Mouse (Mus musculus) heart, adult 2 months (tissue): ENCODE results near the gene Sec24d. TPM values are rescaled to one million over a fixed set of nuclear protein-coding genes. Genes with fewer than 3 reads are reported as not detected.

Experiments used
- DNase-seq, 2 experiments: peaks; one replicate each; pipeline ENCODE4 v3.0.0; 2021
- H3K27ac ChIP-seq: fragments of 200-600 bp; 2 replicates; pipeline ENCODE4 v1.8.1; 2022
- H3K27me3 ChIP-seq: fragments of 200-500 bp; 2 replicates; pipeline ENCODE4 v1.6.1; 2012; ENCODE audit warnings: mild to moderate bottlenecking, low read length, inconsistent platforms, mixed read lengths; ENCODE audit not compliant: control insufficient read depth, insufficient read depth
- H3K36me3 ChIP-seq: fragments of 200-500 bp; 2 replicates; pipeline ENCODE4 v1.6.1; 2012; ENCODE audit warnings: low read length, inconsistent platforms; ENCODE audit not compliant: control insufficient read depth, insufficient read depth
- H3K4me1 ChIP-seq: fragments of 200-500 bp; 2 replicates; pipeline ENCODE4 v1.6.1; 2011; ENCODE audit warnings: low read length; ENCODE audit not compliant: control insufficient read depth, insufficient read depth
- H3K4me3 ChIP-seq: fragments of 200-600 bp; 2 replicates; pipeline ENCODE4 v1.8.1; 2022
- H3K79me2 ChIP-seq: fragments of 200-500 bp; replicated peaks from 2 replicates; pipeline ENCODE4 v1.6.1; 2012; ENCODE audit warnings: mild to moderate bottlenecking, inconsistent platforms, low read length, moderate library complexity, mixed read lengths; ENCODE audit not compliant: control insufficient read depth, insufficient read depth
- H3K9ac ChIP-seq: fragments of 200-500 bp; 2 replicates; pipeline ENCODE4 v1.6.1; 2012; ENCODE audit warnings: low read depth, mild to moderate bottlenecking, control low read depth, inconsistent platforms, low read length, mixed read lengths
- CTCF ChIP-seq: fragments of 200-600 bp; IDR thresholded peaks from 2 replicates; pipeline ENCODE4 v1.8.1; 2022; ENCODE audit warnings: antibody characterized with exemption, mild to moderate bottlenecking, moderate library complexity
- EP300 ChIP-seq: fragments of 200-500 bp; IDR thresholded peaks from 2 replicates; pipeline ENCODE4 v1.6.1; 2011; ENCODE audit warnings: low read depth, low read length, control low read depth; ENCODE audit not compliant: insufficient read depth
- POLR2A ChIP-seq: fragments of 200-500 bp; IDR thresholded peaks from 2 replicates; pipeline ENCODE4 v1.6.1; 2011; ENCODE audit warnings: mild to moderate bottlenecking, low read depth, low read length, control low read depth; ENCODE audit not compliant: insufficient read depth
- WGBS: fragments of 180-500 bp; shearing (Covaris S2); methylation state at CpG from one replicate; pipeline ENCODE4 v1.1.7; 2018; 5-methylcytosine and 5-hydroxymethylcytosine counted together
- intact Hi-C: fragments of 180-260 bp; cut with DNase I; formaldehyde crosslinking; loops from one replicate; pipeline ENCODE4 v1.15.1; 2025
- polyA plus RNA-seq: library from polyadenylated mRNA; depleted of rRNA; stranded (reverse); fragments of >200 nt; gene quantifications from 2 replicates; pipeline ENCODE4 v1.2.3, GENCODE M21; 2012
- total RNA-seq, 2 experiments: library from RNA; stranded (reverse); gene quantifications; 2 replicates each; pipeline ENCODE4 v1.2.3; 2021

Gene Sec24d
- total and polyA plus RNA-seq, 3 experiments: 32.9 to 35.9 (median 32.9) TPM

GRCm38 (mm10) chr3:123343690-123344089, 76.4 kb downstream of the Sec24d start:
- DNase-seq: no peak
- Histone ChIP-seq H3K79me2 (no peaks in the 10 kb centered on the region; the same call in 1 of the 2 replicates), H3K27me3 (no peaks in the 10 kb centered on the region), H3K9ac (no peak overlapping the region), H3K27ac (no peak overlapping the region), H3K4me1 (no peaks in the 10 kb centered on the region), H3K36me3 (peaks cover under 1% of the 10 kb centered on the region), H3K4me3 (no peak overlapping the region)
- intact Hi-C loops: no loop called here
- WGBS: 82% methylated on average over 6 of the region's 6 CpGs
- TF ChIP-seq POLR2A: no peak
- TF ChIP-seq CTCF: no peak
- no peak for TF ChIP-seq EP300

GRCm38 (mm10) chr3:123348080-123348802, 81.0 kb downstream of the Sec24d start:
- H3K4me1 ChIP-seq: peaks cover 3% of the 10 kb centered on the region; the same call in 1 of the 2 replicates
- intact Hi-C loops: no loop called here
- DNase-seq: no peak
- H3K36me3 ChIP-seq: peaks cover 9% of the 10 kb centered on the region
- WGBS: 78% methylated on average over 12 of the region's 12 CpGs
- no peak overlapping the region for H3K9ac ChIP-seq
- no peak overlapping the region for H3K27ac ChIP-seq
- H3K27me3 ChIP-seq: no peaks in the 10 kb centered on the region
- H3K4me3 ChIP-seq: no peak overlapping the region
- TF ChIP-seq EP300 (no peak), CTCF (no peak), POLR2A (no peak)
- no peaks in the 10 kb centered on the region for H3K79me2 ChIP-seq

GRCm38 (mm10) chr3:123350602-123351001, 83.3 kb downstream of the Sec24d start:
- no peak for DNase-seq
- WGBS: 77% methylated on average over 8 of the region's 8 CpGs
- Histone ChIP-seq H3K4me3 (no peak overlapping the region), H3K27me3 (no peaks in the 10 kb centered on the region), H3K4me1 (peaks cover 3% of the 10 kb centered on the region; the same call in 1 of the 2 replicates), H3K36me3 (peaks cover 22% of the 10 kb centered on the region), H3K27ac (peak overlapping the region; percentile 75), H3K9ac (no peak overlapping the region), H3K79me2 (no peaks in the 10 kb centered on the region)
- TF ChIP-seq EP300: no peak
- intact Hi-C loops: loop anchor here (10.0 kb wide), 1 partner anchor 416 kb away; no protein-coding TSS in a partner anchor

GRCm38 (mm10) chr3:123351519-123351918, 84.3 kb downstream of the Sec24d start:
- H3K9ac ChIP-seq: no peak overlapping the region
- H3K4me1 ChIP-seq: peaks cover 4% of the 10 kb centered on the region; the same call in 1 of the 2 replicates
- no peaks in the 10 kb centered on the region for H3K27me3 ChIP-seq
- 39% methylated on average over 2 of the region's 2 CpGs for WGBS
- H3K36me3 ChIP-seq: peaks cover 28% of the 10 kb centered on the region
- H3K4me3 ChIP-seq: no peak overlapping the region
- DNase-seq: peak in 1 of 2 experiments; percentile 36
- TF ChIP-seq POLR2A (no peak), EP300 (peak; percentile 72)
- no peaks in the 10 kb centered on the region for H3K79me2 ChIP-seq
- intact Hi-C loops: loop anchor here (10.0 kb wide), 1 partner anchor 417 kb away; no protein-coding TSS in a partner anchor
- peak overlapping the region; percentile 75 for H3K27ac ChIP-seq

- Histone ChIP-seq H3K27me3 (no peaks in the 10 kb centered on the region), H3K36me3 (peaks cover 34% of the 10 kb centered on the region), H3K27ac (peak overlapping the region; percentile 75), H3K4me3 (no peak overlapping the region), H3K4me1 (peaks cover 4% of the 10 kb centered on the region; the same call in 1 of the 2 replicates), H3K9ac (0 out of 2 replicates have a peak overlapping the region, but pooled peaks have one; percentile 22), H3K79me2 (no peaks in the 10 kb centered on the region)
- 64% methylated on average over 6 of the region's 6 CpGs for WGBS
- TF ChIP-seq CTCF (peak; percentile 80), POLR2A (no peak)
- no peak for DNase-seq
- intact Hi-C loops: loop anchor here (2.0 to 10.0 kb wide), 4 partner anchors 26 to 418 kb away; no protein-coding TSS in a partner anchor
These were observed 85.9 kb downstream of the Sec24d start for GRCm38 (mm10) chr3:123353183-123353582.

- Histone ChIP-seq H3K4me1 (peaks cover 4% of the 10 kb centered on the region; the same call in 1 of the 2 replicates), H3K27me3 (no peaks in the 10 kb centered on the region), H3K36me3 (peaks cover 34% of the 10 kb centered on the region), H3K27ac (peak overlapping the region; percentile 74), H3K4me3 (no peak overlapping the region), H3K79me2 (no peaks in the 10 kb centered on the region), H3K9ac (no peak overlapping the region)
- intact Hi-C loops: loop anchor here (2.0 to 10.0 kb wide), 4 partner anchors 27 to 419 kb away; no protein-coding TSS in a partner anchor
- TF ChIP-seq POLR2A (no peak), EP300 (no peak), CTCF (no peak)
- 90% methylated on average over 12 of the region's 12 CpGs for WGBS
- no peak for DNase-seq
These were observed 86.4 kb downstream of the Sec24d start for GRCm38 (mm10) chr3:123353661-123354060.
